Mouse (Mus musculus) induced T-regulatory cell, adult 2 months (primary cell): ENCODE measurements around the gene Krt18.
A peak's percentile ranks its signal among the peaks of the same experiment; 100 is the strongest.
"Not testable (repeated sequence)": the region's sequence is repeated elsewhere in the genome, so short reads cannot be mapped to it uniquely, and the experiment has no call there.

Experiments used
- DNase-seq: peaks from one replicate; pipeline ENCODE4 v3.0.0-alpha.2; 2012; ENCODE audit warnings: low read depth

Krt18 gene

GRCm38 (mm10) chr15:102028040-102028439 lies at the start of gene Krt18:
TSS of gene Krt18 (plus strand) at chr15:102028180.
- DNase-seq, result peak; percentile 35

GRCm38 (mm10) chr15:101980849-101981248 lies 47.1 kb upstream of the Krt18 start:
- DNase-seq, result no peak

- peak; percentile 25 for DNase-seq
Observed at GRCm38 (mm10) chr15:101983315-101983948, 44.5 kb upstream of the Krt18 start.

- DNase-seq, result peak; percentile 94
Observed at GRCm38 (mm10) chr15:101983949-101984601, 43.9 kb upstream of the Krt18 start.

- no peak for DNase-seq
Observed at GRCm38 (mm10) chr15:101984746-101985145, 43.2 kb upstream of the Krt18 start.

DNA sequence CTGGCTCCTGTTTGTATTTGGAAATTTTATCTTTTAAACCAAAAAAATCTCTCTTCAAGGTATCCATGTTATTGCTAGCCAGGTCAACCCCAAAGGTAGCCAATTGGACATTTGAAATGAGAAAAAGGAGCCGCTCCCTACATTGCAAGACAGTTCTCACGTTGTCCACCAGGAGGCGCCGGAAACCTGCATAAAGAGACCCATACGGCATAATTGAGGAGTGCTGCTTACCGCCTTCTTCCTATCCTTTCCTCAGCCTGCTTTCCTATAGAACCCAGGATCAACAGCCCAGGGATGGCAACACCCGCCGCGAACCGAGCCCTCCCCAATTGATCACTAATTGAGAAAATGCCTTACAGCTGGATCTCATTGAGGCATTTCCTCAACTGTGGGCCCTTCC lies 39.9 kb upstream of the Krt18 start:
- peak; percentile 92 for DNase-seq

DNA sequence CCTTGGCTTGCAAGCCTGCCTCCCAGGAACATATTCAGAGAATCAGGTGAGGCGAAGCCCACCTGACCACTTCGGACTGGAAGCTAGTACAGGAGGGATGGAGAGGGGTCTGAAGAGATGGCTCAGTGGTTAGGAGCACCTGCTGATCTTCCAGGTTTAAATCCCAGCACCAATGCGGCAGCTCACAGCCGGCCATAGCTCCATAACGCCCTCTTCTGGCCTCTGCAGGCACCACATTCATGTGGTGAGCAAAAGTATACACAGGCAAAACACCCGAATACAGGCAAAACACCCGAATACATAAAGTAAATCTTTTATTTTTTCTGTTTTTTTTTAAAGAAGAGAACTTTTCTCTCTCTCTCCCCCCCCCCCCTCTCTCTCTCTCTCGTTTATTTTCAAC lies 39.3 kb upstream of the Krt18 start:
- peak; percentile 29 for DNase-seq

GRCm38 (mm10) chr15:101990946-101991345 lies 37.0 kb upstream of the Krt18 start:
- no peak for DNase-seq

DNA sequence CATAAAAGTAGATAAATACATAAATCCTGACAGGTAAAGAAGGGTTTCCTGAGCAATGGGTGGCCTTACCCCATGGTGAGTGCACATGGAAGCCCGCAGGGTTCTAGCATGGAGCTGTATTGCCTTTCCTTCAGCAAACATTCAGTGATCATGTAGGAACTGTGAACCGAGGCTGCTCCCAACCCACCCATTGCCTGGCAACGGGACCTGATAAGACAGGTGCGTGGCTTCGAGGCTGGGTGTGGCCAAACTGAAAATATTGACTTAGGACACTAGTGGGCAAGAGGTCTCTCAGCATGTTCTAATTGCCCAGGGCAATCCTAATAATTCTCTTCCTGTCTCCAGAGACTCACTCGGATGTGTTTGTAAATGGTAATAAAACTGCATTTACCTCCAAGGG lies 33.6 kb upstream of the Krt18 start:
- no peak for DNase-seq

- no peak for DNase-seq
Observed at GRCm38 (mm10) chr15:101995484-101996236, 32.3 kb upstream of the Krt18 start.

- DNase-seq, result not testable (repeated sequence)
Observed at GRCm38 (mm10) chr15:101996450-101997078, 31.4 kb upstream of the Krt18 start.

DNA sequence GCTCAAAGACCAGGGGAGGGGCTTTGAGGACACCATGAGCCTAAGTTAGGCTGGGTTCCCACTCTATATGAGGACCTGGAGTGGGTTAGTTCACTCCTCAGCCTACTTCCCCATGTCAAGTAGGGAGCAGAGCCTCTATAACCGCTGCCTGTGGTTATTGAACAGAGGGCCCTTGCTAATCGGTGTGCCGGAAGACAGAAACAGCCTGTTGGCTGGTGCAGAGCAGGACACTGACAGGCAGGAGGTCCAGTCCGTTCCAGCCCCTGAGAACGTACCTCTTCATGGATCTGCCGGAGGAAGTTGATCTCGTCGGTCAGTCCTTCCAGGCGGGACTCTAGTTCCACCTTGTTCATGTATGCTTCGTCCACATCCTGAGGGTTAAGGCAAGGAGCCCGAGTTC lies 28.8 kb upstream of the Krt18 start:
- no peak for DNase-seq

DNA sequence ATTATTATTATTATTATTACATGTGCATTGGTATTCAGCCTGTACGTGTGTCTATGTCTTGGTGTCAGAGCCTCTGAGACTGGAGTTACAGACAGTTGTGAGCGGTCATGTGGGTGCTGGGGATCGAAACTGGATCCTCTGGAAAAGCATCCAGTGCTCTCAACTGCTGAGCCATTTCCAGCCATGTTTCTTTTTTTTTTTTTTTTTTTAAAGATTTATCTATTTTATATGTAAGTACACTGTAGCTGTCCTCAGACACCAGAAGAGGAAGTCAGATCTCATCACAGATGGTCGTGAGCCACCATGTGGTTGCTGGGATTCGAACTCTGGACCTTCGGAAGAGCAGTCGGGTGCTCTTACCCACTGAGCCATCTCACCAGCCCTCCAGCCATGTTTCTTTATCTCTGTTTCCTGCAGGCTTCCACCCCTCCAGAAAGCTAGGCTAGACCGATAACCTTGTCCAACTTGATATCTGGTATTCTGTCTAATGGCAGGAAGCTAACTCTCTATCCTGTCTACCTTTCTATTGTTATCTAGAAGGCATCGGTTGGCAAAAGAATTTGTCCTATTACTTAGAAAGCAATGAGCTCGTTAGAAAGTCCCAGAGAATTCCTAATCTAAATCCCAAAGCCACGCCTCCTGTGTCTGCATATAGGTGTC lies 28.2 kb upstream of the Krt18 start:
- DNase-seq, result no peak

DNA sequence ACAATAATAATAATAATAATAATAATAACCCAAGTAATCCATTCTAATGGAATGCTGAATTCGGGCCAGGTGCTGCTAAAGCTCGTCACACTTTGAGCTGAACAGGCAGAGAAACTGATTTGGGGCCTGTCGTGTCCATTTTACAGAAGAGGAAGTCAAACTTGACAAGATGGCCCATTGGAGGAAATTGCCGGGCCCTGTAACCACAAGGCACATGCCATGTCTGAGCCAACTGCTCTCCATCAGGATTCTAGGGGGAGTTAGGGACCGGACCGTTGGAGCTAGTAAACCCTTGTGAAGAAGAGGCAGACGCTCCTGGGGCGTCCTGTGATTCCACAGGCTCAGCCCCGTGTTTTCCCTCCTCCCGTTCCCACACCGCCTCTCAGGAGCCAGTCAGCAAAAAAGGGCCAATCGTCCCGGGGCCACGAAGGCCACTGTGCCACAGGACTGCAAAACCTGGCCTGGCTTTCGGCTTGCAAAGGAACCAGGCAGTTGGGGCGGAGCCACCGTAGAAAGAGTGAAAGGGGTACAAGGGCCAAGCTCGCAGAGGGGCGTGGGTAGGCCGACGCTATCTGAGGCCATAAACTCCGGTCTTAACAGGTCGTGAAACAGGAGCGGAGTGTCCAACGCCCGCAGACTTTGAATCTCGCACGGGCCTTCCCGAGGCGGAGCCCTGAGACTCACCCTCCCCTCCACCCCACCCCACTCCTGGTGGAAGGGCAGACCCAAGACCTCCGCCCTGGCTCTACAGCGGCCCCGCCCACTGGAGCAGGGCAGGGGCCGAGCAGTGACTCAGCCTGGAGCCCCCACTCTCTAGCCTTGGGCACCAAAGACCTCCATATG lies 25.1 kb upstream of the Krt18 start:
- no peak for DNase-seq

DNA sequence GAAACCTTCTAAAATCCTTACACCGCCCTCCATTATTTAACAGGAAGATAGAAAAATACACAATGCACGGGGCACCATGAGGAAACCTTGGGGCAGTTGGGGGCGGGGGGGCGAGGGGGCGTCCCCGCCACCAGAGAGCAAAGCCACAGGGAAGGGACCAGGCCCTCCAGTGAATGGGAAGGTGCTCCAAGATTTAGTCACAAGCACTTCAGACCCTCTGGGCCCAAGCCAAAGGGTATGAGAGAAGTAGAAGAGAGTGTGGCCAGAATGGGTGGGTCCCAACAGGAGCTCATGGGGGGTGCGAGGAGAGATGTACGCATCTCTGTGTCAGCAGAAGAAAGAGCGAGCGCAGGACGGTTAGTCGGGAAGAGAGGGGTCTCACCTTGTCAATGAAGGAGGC lies 24.5 kb upstream of the Krt18 start:
- DNase-seq, result no peak

DNA sequence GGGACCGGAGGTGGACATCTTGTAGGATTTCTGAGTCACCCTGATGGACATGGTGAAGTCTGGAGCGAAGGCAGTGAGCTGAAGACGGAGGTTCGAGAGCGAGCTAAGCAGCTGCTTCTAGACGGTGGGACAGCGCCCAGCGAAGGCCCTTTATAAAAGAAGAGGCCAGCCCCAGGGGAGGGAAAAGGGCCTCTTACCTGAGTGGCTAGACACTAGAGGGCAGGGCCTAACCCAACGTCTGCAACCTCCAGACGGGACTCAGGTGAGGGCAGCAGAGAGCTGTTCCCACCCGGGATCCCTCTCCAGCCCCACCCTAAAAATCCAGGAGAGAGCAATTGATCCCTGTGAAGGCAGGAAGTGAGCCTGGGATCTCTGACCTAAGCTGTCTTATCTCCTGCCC lies 23.8 kb upstream of the Krt18 start, which contains the start of gene Krt8:
TSS of gene Krt8 (minus strand) at position 294 of the 400 bp plus-strand sequence.
- no peak for DNase-seq

DNA sequence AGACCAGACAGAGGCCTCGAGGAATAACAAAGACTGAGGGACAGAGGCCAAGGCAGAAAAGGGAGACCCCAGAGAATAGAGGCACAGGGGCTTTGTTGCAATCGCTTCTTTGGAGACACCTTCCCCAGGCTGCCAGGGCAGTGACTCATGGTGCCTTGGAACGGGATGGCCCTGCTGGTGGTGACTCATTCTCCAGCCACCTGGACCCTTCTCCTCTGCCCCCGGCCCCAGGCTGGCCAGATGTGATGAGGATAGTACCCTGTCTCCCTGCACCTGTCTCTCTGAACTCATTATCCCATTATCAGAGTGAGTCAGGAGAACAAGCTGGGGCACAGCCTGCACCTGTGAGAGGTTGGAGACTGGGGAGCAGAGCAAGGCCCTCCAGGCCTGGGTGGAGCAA lies 22.7 kb upstream of the Krt18 start:
- no peak for DNase-seq

GRCm38 (mm10) chr15:102006317-102006716 lies 21.7 kb upstream of the Krt18 start:
- no peak for DNase-seq

- DNase-seq, result no peak
Observed at GRCm38 (mm10) chr15:102007097-102008069, 20.6 kb upstream of the Krt18 start.
